Mouse (Mus musculus): ENCODE results near the gene Spire2.

GRCm38 (mm10) chr8:123345856-123346255, 13.3 kb downstream of the Spire2 start:
- TF ChIP-seq CTCF (conservative IDR thresholded peaks at IDR 0.05; ENCODE audit: low read length): no peak
- no peak for TF ChIP-seq POU5F1 (IDR thresholded peaks at IDR 0.05; ENCODE audit: borderline replicate concordance, low read length)
- no peak for TF ChIP-seq NANOG (IDR thresholded peaks at IDR 0.05; ENCODE audit: borderline replicate concordance, low read length)

All from E14TG2a.4 (cell line).